Mouse (Mus musculus): Measurements from ENCODE around the gene Fbxl17. TPM values are rescaled to one million over a fixed set of nuclear protein-coding genes. Genes with fewer than 3 reads are reported as not detected.

Fbxl17 gene
- total and polyA plus RNA-seq, 2 experiments from 2014 or later: 13.1 to 22.3 TPM

DNA sequence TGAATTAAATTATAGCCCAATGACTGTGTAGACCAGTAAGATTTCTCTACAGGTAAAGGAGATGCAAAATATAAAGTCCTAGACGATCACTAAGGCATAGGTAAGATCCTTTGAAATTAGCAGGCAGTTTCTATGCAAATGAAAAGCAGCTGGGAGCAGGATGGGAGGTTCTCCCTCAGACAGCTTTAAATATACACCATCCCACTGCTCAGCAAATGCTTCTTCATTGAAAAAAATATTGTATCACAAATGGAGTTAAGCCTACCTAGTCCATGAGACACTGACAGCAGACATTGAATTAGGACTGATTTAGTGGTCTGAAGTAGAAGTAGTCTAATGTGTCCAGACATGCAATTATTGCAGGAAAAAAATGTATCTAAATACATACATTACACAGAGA, 327.1 kb downstream of the Fbxl17 start:
- WGBS: 39% methylated on average over 1 of the region's 1 CpGs
- ATAC-seq: no peak

GRCm38 (mm10) chr17:63171890-63172491, 327.8 kb downstream of the Fbxl17 start:
- WGBS: 23% methylated on average over 5 of the region's 5 CpGs
- Histone ChIP-seq H3K4me2 (ENCODE audit: low read depth, low read length) (no peak overlapping the region), H3K36me3 (ENCODE audit: insufficient read depth, low read length) (no peaks in the 10 kb centered on the region), H3K9ac (replicated peaks; ENCODE audit: low read length) (no peak overlapping the region), H3K4me1 (ENCODE audit: insufficient read depth, low read length) (peaks cover 7% of the 10 kb centered on the region; the same call in 1 of the 2 replicates), H3K27ac (no peak overlapping the region), H3K4me3 (ENCODE audit: low read length) (no peak overlapping the region), H3K27me3 (ENCODE audit: insufficient read depth, low read length) (no peaks in the 10 kb centered on the region), H3K9me3 (ENCODE audit: low read length) (no peaks in the 10 kb centered on the region)
- DNase-seq (ENCODE audit: low spot score) (peak; percentile 27), ATAC-seq (no peak)
- no peak for TF ChIP-seq CTCF (IDR thresholded peaks at IDR 0.05; ENCODE audit: low read depth)

More for the DNA sequence above, 327.1 kb downstream of the Fbxl17 start:
- no peak for TF ChIP-seq CTCF (IDR thresholded peaks at IDR 0.05; ENCODE audit: low read depth)
- H3K4me2 ChIP-seq (ENCODE audit: low read depth, low read length): no peak overlapping the region
- H3K9ac ChIP-seq (replicated peaks; ENCODE audit: low read length): no peak overlapping the region
- H3K4me3 ChIP-seq (ENCODE audit: low read length): no peak overlapping the region
- no peak overlapping the region for H3K27ac ChIP-seq
- no peaks in the 10 kb centered on the region for H3K36me3 ChIP-seq (ENCODE audit: insufficient read depth, low read length)
- peaks cover 7% of the 10 kb centered on the region; the same call in 1 of the 2 replicates for H3K4me1 ChIP-seq (ENCODE audit: insufficient read depth, low read length)
- DNase-seq (ENCODE audit: low spot score): no peak
- H3K27me3 ChIP-seq (ENCODE audit: insufficient read depth, low read length): no peaks in the 10 kb centered on the region
- no peaks in the 10 kb centered on the region for H3K9me3 ChIP-seq (ENCODE audit: low read length)

DNA sequence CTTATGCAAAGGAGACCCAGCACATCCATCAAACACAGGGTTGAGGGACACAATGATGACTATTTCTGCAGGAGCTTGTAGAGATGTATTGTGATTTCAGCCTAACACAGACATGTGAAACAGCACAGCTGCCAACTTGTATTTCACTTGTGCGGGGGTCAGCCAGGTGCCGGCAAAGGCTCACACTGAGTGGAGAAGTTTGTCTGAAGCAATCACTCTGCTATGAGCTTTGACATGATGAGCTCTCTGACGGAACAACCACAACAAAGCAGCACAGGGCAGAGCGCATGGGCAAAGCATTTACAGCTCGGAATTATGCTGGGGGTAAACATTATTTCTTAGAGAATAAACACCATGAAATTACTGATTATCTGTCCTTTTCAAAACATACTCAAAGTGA, 328.6 kb downstream of the Fbxl17 start:
- Histone ChIP-seq H3K27ac (no peak overlapping the region), H3K9ac (replicated peaks; ENCODE audit: low read length) (no peak overlapping the region), H3K9me3 (ENCODE audit: low read length) (no peaks in the 10 kb centered on the region), H3K36me3 (ENCODE audit: insufficient read depth, low read length) (no peaks in the 10 kb centered on the region), H3K4me1 (ENCODE audit: insufficient read depth, low read length) (peaks cover 7% of the 10 kb centered on the region; the same call in 1 of the 2 replicates), H3K4me3 (ENCODE audit: low read length) (no peak overlapping the region), H3K4me2 (ENCODE audit: low read depth, low read length) (no peak overlapping the region), H3K27me3 (ENCODE audit: insufficient read depth, low read length) (no peaks in the 10 kb centered on the region)
- ATAC-seq (no peak), DNase-seq (ENCODE audit: low spot score) (no peak)
- TF ChIP-seq CTCF (IDR thresholded peaks at IDR 0.05; ENCODE audit: low read depth): no peak
- 44% methylated on average over 5 of the region's 5 CpGs for WGBS

GRCm38 (mm10) chr17:63168019-63168788, 331.6 kb downstream of the Fbxl17 start:
- Histone ChIP-seq H3K4me1 (ENCODE audit: insufficient read depth, low read length) (peaks cover 7% of the 10 kb centered on the region; the same call in 1 of the 2 replicates), H3K36me3 (ENCODE audit: insufficient read depth, low read length) (no peaks in the 10 kb centered on the region), H3K4me2 (ENCODE audit: low read depth, low read length) (no peak overlapping the region), H3K9ac (replicated peaks; ENCODE audit: low read length) (no peak overlapping the region), H3K27ac (no peak overlapping the region), H3K4me3 (ENCODE audit: low read length) (no peak overlapping the region), H3K27me3 (ENCODE audit: insufficient read depth, low read length) (no peaks in the 10 kb centered on the region), H3K9me3 (ENCODE audit: low read length) (no peaks in the 10 kb centered on the region)
- DNase-seq (ENCODE audit: low spot score): no peak
- 74% methylated on average over 5 of the region's 5 CpGs for WGBS
- no peak for ATAC-seq
- no peak for TF ChIP-seq CTCF (IDR thresholded peaks at IDR 0.05; ENCODE audit: low read depth)

DNA sequence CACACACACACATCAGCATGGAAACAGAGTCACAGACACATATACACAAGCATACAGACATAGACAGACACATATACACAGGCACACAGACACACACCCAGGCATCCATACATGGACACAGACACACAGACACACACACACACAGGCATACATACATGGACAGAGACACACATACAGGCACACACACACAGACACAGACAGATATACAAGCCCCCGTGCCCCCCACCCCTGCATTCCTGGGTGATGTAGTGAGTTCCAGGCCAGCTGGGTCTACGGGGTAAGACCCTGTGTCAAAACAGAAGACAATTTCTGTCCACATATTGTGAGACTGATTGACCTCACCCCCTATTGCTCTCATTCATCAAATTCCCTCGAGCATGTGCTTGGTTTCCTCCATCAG, 332.6 kb downstream of the Fbxl17 start:
- no peak for DNase-seq (ENCODE audit: low spot score)
- Histone ChIP-seq H3K4me3 (ENCODE audit: low read length) (no peak overlapping the region), H3K27me3 (ENCODE audit: insufficient read depth, low read length) (no peaks in the 10 kb centered on the region), H3K4me2 (ENCODE audit: low read depth, low read length) (no peak overlapping the region), H3K27ac (no peak overlapping the region), H3K36me3 (ENCODE audit: insufficient read depth, low read length) (no peaks in the 10 kb centered on the region), H3K9me3 (ENCODE audit: low read length) (no peaks in the 10 kb centered on the region), H3K4me1 (ENCODE audit: insufficient read depth, low read length) (peaks cover 7% of the 10 kb centered on the region; the same call in 1 of the 2 replicates), H3K9ac (replicated peaks; ENCODE audit: low read length) (no peak overlapping the region)
- 0 out of 2 replicates have a peak, but pooled peaks have one; percentile 8 for ATAC-seq
- no peak for TF ChIP-seq CTCF (IDR thresholded peaks at IDR 0.05; ENCODE audit: low read depth)
- WGBS: 59% methylated on average over 3 of the region's 3 CpGs

GRCm38 (mm10) chr17:63166692-63167091, 333.1 kb downstream of the Fbxl17 start:
- no peak for DNase-seq (ENCODE audit: low spot score)
- Histone ChIP-seq H3K9me3 (ENCODE audit: low read length) (no peaks in the 10 kb centered on the region), H3K36me3 (ENCODE audit: insufficient read depth, low read length) (no peaks in the 10 kb centered on the region), H3K27ac (no peak overlapping the region), H3K4me1 (ENCODE audit: insufficient read depth, low read length) (peaks cover 2% of the 10 kb centered on the region; the same call in 1 of the 2 replicates), H3K4me3 (ENCODE audit: low read length) (no peak overlapping the region), H3K4me2 (ENCODE audit: low read depth, low read length) (no peak overlapping the region), H3K27me3 (ENCODE audit: insufficient read depth, low read length) (no peaks in the 10 kb centered on the region), H3K9ac (replicated peaks; ENCODE audit: low read length) (no peak overlapping the region)
- TF ChIP-seq CTCF (IDR thresholded peaks at IDR 0.05; ENCODE audit: low read depth): no peak
- no peak for ATAC-seq
- WGBS: 67% methylated on average over 3 of the region's 3 CpGs

DNA sequence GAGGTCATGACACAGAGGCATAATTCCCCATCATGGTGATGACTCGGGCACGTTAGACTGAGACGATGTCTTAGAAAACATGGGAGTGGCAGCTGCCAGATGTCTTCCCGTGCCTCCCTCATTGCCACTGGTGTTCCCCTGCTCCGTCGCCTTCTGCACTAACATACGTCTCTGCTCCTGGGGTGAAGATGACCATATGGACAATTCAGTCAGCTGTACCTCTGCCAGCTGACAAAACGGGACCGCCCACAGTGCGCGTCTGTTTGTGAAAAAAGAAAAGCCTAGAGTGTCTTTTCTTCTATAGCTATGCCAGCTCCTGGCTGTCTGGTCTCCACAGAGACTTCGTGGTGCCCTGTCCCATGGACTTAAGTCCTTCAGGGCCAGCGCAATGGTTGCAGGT, 334.0 kb downstream of the Fbxl17 start:
- Histone ChIP-seq H3K27ac (no peak overlapping the region), H3K9ac (replicated peaks; ENCODE audit: low read length) (no peak overlapping the region), H3K36me3 (ENCODE audit: insufficient read depth, low read length) (no peaks in the 10 kb centered on the region), H3K27me3 (ENCODE audit: insufficient read depth, low read length) (no peaks in the 10 kb centered on the region), H3K4me1 (ENCODE audit: insufficient read depth, low read length) (no peaks in the 10 kb centered on the region), H3K4me2 (ENCODE audit: low read depth, low read length) (no peak overlapping the region), H3K4me3 (ENCODE audit: low read length) (no peak overlapping the region), H3K9me3 (ENCODE audit: low read length) (no peaks in the 10 kb centered on the region)
- no peak for TF ChIP-seq CTCF (IDR thresholded peaks at IDR 0.05; ENCODE audit: low read depth)
- 55% methylated on average over 13 of the region's 13 CpGs for WGBS
- ATAC-seq: peak; percentile 79
- DNase-seq (ENCODE audit: low spot score): peak; percentile 62
